In genomic region chr2:105089581-105090508, GRCm38 (mm10) we compare ENCODE assay signal across 12 mouse cellular contexts. TPM values are rescaled to one million over a fixed set of nuclear protein-coding genes. Genes with fewer than 3 reads are reported as not detected.
DNase-seq lines count a peak whose midpoint lies in the region; ATAC-seq and TF ChIP-seq lines count a peak whose summit lies in the region.
"Had no signal": no experiment of that assay in that cellular context is flagged by ENCODE, and none has a peak within 500 bp of the region (broad histone marks: within the 10 kb centered on the region; RNA-seq: fewer than 3 reads in every experiment).

No protein-coding gene starts in this region.

- peak overlapping the region; percentile 89 for H3K27ac ChIP-seq in kidney, embryonic 14.5 days (ENCODE audit: low read depth, low read length)
- H3K27ac ChIP-seq in midbrain, embryonic 13.5 days: peak overlapping the region; percentile 62; the same call in 1 of the 2 replicates
- H3K27ac ChIP-seq in liver, postnatal 0 days (ENCODE audit: low read depth): no peak overlapping the region

- no peaks in the 10 kb centered on the region for H3K9me3 ChIP-seq in kidney, embryonic 14.5 days (ENCODE audit: control insufficient read depth, low read length)
- no peaks in the 10 kb centered on the region for H3K9me3 ChIP-seq in midbrain, embryonic 13.5 days
- no peaks in the 10 kb centered on the region for H3K9me3 ChIP-seq in liver, postnatal 0 days (ENCODE audit: low read length)
- H3K9me3 ChIP-seq: G1E had no signal

- WGBS in kidney, embryonic 14.5 days: 23% methylated on average over 7 of the region's 7 CpGs
- WGBS in midbrain, embryonic 13.5 days: 31% methylated on average over 7 of the region's 7 CpGs
- 59% methylated on average over 7 of the region's 7 CpGs for WGBS in liver, postnatal 0 days (ENCODE audit: insufficient replicate concordance)

- no peak overlapping the region for H3K4me3 ChIP-seq in kidney, embryonic 14.5 days (ENCODE audit: low read length)
- H3K4me3 ChIP-seq in midbrain, embryonic 13.5 days (replicated peaks): no peak overlapping the region
- no peak overlapping the region for H3K4me3 ChIP-seq in liver, postnatal 0 days (ENCODE audit: low read depth, low read length)

- peak; percentile 53; the same call in 1 of the 2 replicates for ATAC-seq in kidney, embryonic 14.5 days (ENCODE audit: low FRiP score, low TSS enrichment)
- ATAC-seq in midbrain, embryonic 13.5 days: peak; percentile 77
- no peak for ATAC-seq in liver, postnatal 0 days
- ATAC-seq in cerebellum, adult (ENCODE audit: insufficient number of reproducible peaks, low FRiP score, low TSS enrichment): no peak

- TF ChIP-seq CTCF in liver, postnatal 0 days (IDR thresholded peaks at IDR 0.05; ENCODE audit: low read depth): no peak

- TF ChIP-seq EP300 in liver, postnatal 0 days (IDR thresholded peaks at IDR 0.05; ENCODE audit: low read depth): no peak

- H3K9ac ChIP-seq in kidney, embryonic 14.5 days (ENCODE audit: low read depth, low read length): no peak overlapping the region
- no peak overlapping the region for H3K9ac ChIP-seq in midbrain, embryonic 13.5 days (replicated peaks)
- no peak overlapping the region for H3K9ac ChIP-seq in liver, postnatal 0 days (replicated peaks)

- H3K4me1 ChIP-seq in kidney, embryonic 14.5 days (ENCODE audit: control insufficient read depth, insufficient read depth, low read length): peaks cover 23% of the 10 kb centered on the region
- peaks cover 20% of the 10 kb centered on the region for H3K4me1 ChIP-seq in midbrain, embryonic 13.5 days (replicated peaks)
- no peaks in the 10 kb centered on the region for H3K4me1 ChIP-seq in liver, postnatal 0 days (ENCODE audit: insufficient read depth)

- DNase-seq in kidney, adult 9 months: no peak
- peak; percentile 12 for DNase-seq in urinary bladder, postnatal 14 days (ENCODE audit: low spot score)
- no peak for DNase-seq in urinary bladder, postnatal 4 days (ENCODE audit: low spot score in 2 of 2)
- DNase-seq in liver, postnatal 0 days: no peak
- DNase-seq in urinary bladder, postnatal 25 days (ENCODE audit: low spot score): no peak
- DNase-seq: thymus, postnatal 36 days had no signal

- H3K4me2 ChIP-seq in kidney, embryonic 14.5 days (replicated peaks; ENCODE audit: low read depth, low read length): no peak overlapping the region
- no peak overlapping the region for H3K4me2 ChIP-seq in midbrain, embryonic 13.5 days (replicated peaks)
- no peak overlapping the region for H3K4me2 ChIP-seq in liver, postnatal 0 days (ENCODE audit: low read depth, low read length)

- H3K27me3 ChIP-seq in kidney, embryonic 14.5 days (ENCODE audit: control insufficient read depth, insufficient read depth, low read length): no peaks in the 10 kb centered on the region
- no peaks in the 10 kb centered on the region for H3K27me3 ChIP-seq in midbrain, embryonic 13.5 days
- H3K27me3 ChIP-seq in liver, postnatal 0 days (ENCODE audit: insufficient read depth, low read length): no peaks in the 10 kb centered on the region

- H3K36me3 ChIP-seq in kidney, embryonic 14.5 days (ENCODE audit: control insufficient read depth, insufficient read depth, low read length): no peaks in the 10 kb centered on the region
- H3K36me3 ChIP-seq in midbrain, embryonic 13.5 days: no peaks in the 10 kb centered on the region
- H3K36me3 ChIP-seq in liver, postnatal 0 days (replicated peaks; ENCODE audit: insufficient read depth, low read length): no peaks in the 10 kb centered on the region
- H3K36me3 ChIP-seq: G1E had no signal

RNA-seq across cellular contexts. Expression of gene Gm11060, which starts 2.0 kb away (rescaled TPM):
- not detected in 2 replicates for polyA plus RNA-seq in kidney, embryonic 14.5 days (2014; fragmentation: Nextera tagmentation; extraction: Ambion mirVana)
- not detected in 2 replicates for polyA plus RNA-seq in midbrain, embryonic 13.5 days (2015; fragmentation: Nextera tagmentation; extraction: Ambion mirVana)
- not detected in 2 replicates for polyA plus RNA-seq in liver, postnatal 0 days (2015; fragmentation: Nextera tagmentation; extraction: Ambion mirVana)
- polyA plus RNA-seq: G1E; gonadal fat pad, adult 2 months; neural tube, embryonic 11.5 days had no signal

RNA-seq across cellular contexts. Expression of gene Wt1, which starts 36.5 kb away (rescaled TPM):
- 108 and 164 TPM in 2 replicates for polyA plus RNA-seq in kidney, embryonic 14.5 days (2014; fragmentation: Nextera tagmentation; extraction: Ambion mirVana)
- polyA plus RNA-seq in midbrain, embryonic 13.5 days (2015; fragmentation: Nextera tagmentation; extraction: Ambion mirVana): 0.11 TPM in 1 of 2 replicates, not detected in the other
- 0.86 and 1.1 TPM in 2 replicates for polyA plus RNA-seq in liver, postnatal 0 days (2015; fragmentation: Nextera tagmentation; extraction: Ambion mirVana)
- polyA plus RNA-seq: G1E had no signal

Comparison
In these comparisons a context has a peak if more than half of its experiments do, and no peak if none do; other contexts are left out.
1. ATAC-seq: peak in kidney, embryonic 14.5 days (single experiment) and midbrain, embryonic 13.5 days (single experiment); none in liver, postnatal 0 days (single experiment) and cerebellum, adult (single experiment).
2. RNA of gene Wt1, which starts 36.5 kb away (polyA plus RNA-seq): 108 to 164 TPM in kidney, embryonic 14.5 days; 0.86 to 1.1 TPM in liver, postnatal 0 days and 0.11 TPM in midbrain, embryonic 13.5 days; every median in the first group is over 10 times any median in the second.